Mouse (Mus musculus) heart, embryonic 15.5 days (tissue): Measurements from ENCODE around the gene Prelid3b. TPM values are rescaled to one million over a fixed set of nuclear protein-coding genes. Genes with fewer than 3 reads are reported as not detected.

Experiments used
- ATAC-seq: fragments of 200-750 bp; cut with Nextera tagmentation; replicated peaks from 2 replicates; pipeline ENCODE4 v1.8.0; 2017; ENCODE audit warnings: low read depth, moderate TSS enrichment; ENCODE audit not compliant: insufficient number of reproducible peaks, insufficient read depth, low FRiP score
- H3K27ac ChIP-seq: fragments of 300-500 bp; sonication (generic); 2 replicates; pipeline ENCODE4 v1.5.1; 2015; ENCODE audit warnings: mild to moderate bottlenecking, inconsistent platforms
- H3K27me3 ChIP-seq: fragments of 300-500 bp; sonication (generic); 2 replicates; pipeline ENCODE4 v1.6.1; 2015; ENCODE audit warnings: inconsistent platforms
- H3K36me3 ChIP-seq: fragments of 300-500 bp; sonication (generic); 2 replicates; pipeline ENCODE4 v1.6.1; 2015; ENCODE audit warnings: mild to moderate bottlenecking, inconsistent platforms
- H3K4me1 ChIP-seq: fragments of 300-500 bp; sonication (generic); replicated peaks from 2 replicates; pipeline ENCODE4 v1.6.1; 2015; ENCODE audit warnings: inconsistent platforms
- H3K4me2 ChIP-seq: fragments of 300-500 bp; sonication (generic); 2 replicates; pipeline ENCODE4 v1.6.1; 2015; ENCODE audit warnings: inconsistent platforms, mild to moderate bottlenecking, moderate library complexity
- H3K4me3 ChIP-seq: fragments of 300-500 bp; sonication (generic); 2 replicates; pipeline ENCODE4 v1.5.1; 2015; ENCODE audit warnings: mild to moderate bottlenecking, inconsistent platforms
- H3K9ac ChIP-seq: fragments of 300-500 bp; sonication (generic); 2 replicates; pipeline ENCODE4 v1.6.1; 2015; ENCODE audit warnings: mild to moderate bottlenecking, inconsistent platforms
- H3K9me3 ChIP-seq: fragments of 300-500 bp; sonication (generic); replicated peaks from 2 replicates; pipeline ENCODE4 v1.6.1; 2016; ENCODE audit warnings: inconsistent platforms
- WGBS: fragments of 180-500 bp; shearing (Covaris S2); methylation state at CpG from one replicate; pipeline ENCODE4 v1.1.7; 2015; ENCODE audit warnings: mixed read lengths; 5-methylcytosine and 5-hydroxymethylcytosine counted together
- polyA plus RNA-seq: library from polyadenylated mRNA; unstranded; fragments of >200 nt; fragmentation: Nextera tagmentation; extraction: Ambion mirVana; gene quantifications from 2 replicates; pipeline ENCODE4 v1.2.1, GENCODE M21; 2015

Gene Prelid3b
- 131 and 135 TPM in 2 replicates for polyA plus RNA-seq

GRCm38 (mm10) chr2:174472818-174473549, at the start of gene Prelid3b:
Gene Prelid3b, minus strand, starts transcription at chr2:174473081.
- peak within 1 kb of the TSS; percentile 69 for H3K9ac ChIP-seq
- 1% methylated on average over 51 of the region's 53 CpGs for WGBS
- H3K4me1 ChIP-seq, result peaks cover 28% of the 10 kb centered on the region
- no peaks in the 10 kb centered on the region for H3K9me3 ChIP-seq
- H3K27me3 ChIP-seq, result no peaks in the 10 kb centered on the region
- ATAC-seq, result peak; percentile 99
- H3K4me3 ChIP-seq, result peak within 1 kb of the TSS; percentile 63
- peak within 1 kb of the TSS; percentile 76 for H3K27ac ChIP-seq
- H3K4me2 ChIP-seq, result peak within 1 kb of the TSS; percentile 68
- H3K36me3 ChIP-seq, result peaks cover 10% of the 10 kb centered on the region

DNA sequence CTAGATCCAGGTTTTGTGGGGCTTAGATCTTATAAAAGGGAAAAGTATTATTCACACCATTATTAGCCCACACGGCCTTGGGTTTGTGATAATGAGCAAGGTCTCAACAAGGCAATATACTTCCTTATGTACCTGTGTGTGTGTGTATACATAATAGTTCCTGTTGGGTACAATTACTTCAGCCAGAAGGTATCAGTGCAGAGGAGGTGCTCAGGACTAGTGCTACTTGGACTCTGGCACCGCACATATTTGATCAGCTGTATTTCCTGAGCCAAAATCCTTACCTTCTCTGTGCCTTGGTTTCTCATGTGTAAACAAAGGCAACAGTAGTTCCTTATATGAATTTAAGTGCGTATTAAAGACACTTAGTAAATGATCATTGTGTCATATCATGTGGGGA, 49.3 kb upstream of the Prelid3b start:
- Histone ChIP-seq H3K27me3 (no peaks in the 10 kb centered on the region), H3K27ac (no peak overlapping the region), H3K4me3 (no peak overlapping the region)

DNA sequence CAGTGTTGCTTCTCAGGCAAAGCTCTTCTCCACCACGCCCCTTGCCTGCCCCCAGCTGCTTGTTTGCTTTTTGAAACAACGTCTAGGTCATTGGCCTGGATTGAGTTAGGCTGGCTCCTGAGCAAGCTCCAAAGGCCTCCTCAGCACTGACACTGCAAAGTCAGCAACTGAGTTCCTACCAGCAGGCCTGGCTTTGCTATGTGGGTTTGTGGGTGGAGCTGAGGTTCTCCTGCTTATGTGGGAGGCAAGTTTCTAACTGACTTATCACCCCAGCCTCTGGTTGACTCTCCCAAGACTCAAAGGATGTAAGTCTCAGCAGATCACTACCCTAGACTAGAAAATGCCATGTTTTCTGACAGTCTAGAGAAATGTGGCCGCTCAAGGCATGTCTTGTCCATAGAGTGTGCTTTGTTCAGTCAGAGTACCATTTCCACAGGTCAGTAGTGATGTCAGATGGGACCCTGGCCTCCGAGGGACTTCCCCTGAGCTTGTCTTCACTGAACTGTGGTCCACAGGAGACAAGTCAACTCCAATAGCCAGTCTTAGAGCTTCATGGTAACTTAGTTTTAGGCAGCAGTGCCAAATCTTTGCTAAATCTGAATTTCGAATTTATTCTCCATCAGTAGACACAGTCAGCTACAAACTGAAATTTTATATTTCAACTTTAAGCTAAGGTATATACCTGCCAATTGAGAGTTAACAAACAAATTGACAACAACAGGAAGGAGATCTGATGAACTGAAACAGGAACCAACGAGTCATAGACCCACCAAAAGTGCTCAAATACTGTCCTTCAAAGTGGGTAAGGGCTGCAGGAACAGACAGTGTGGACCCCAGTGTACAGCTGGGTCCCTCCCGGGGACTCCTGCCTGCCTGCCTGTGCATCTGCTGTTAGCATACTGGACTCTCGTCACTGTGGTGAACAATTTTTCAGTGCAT, 44.5 kb upstream of the Prelid3b start:
- no peaks in the 10 kb centered on the region for H3K36me3 ChIP-seq
- no peaks in the 10 kb centered on the region for H3K9me3 ChIP-seq
- no peaks in the 10 kb centered on the region for H3K4me1 ChIP-seq
- no peak overlapping the region for H3K4me2 ChIP-seq
- H3K27ac ChIP-seq, result no peak overlapping the region
- H3K27me3 ChIP-seq, result no peaks in the 10 kb centered on the region
- H3K4me3 ChIP-seq, result no peak overlapping the region
- no peak for ATAC-seq
- H3K9ac ChIP-seq, result no peak overlapping the region
- 59% methylated on average over 8 of the region's 8 CpGs for WGBS

More for the DNA sequence above, 49.3 kb upstream of the Prelid3b start:
- Histone ChIP-seq H3K9ac (no peak overlapping the region), H3K4me2 (no peak overlapping the region), H3K4me1 (no peaks in the 10 kb centered on the region), H3K36me3 (no peaks in the 10 kb centered on the region), H3K9me3 (no peaks in the 10 kb centered on the region)
- no peak for ATAC-seq
- WGBS, result 84% methylated on average over 3 of the region's 3 CpGs

DNA sequence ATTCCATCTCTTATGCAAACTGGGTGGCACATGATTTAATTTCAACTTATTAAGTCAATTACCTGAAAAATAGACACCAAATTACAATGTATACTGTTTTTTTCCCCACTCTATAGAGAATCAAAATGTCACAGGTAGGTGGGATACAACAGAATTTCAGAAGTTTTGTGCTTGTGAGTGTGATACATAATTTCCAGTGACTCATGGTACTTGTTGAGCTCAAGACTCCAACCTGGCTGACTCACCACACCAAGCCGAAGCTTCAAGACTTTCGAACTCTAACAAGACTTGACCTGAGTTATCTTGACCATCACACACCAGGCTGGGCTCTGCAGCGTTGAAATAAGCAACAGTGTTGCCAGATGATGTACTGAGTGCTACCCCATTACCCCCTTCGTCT, 42.0 kb upstream of the Prelid3b start:
- Histone ChIP-seq H3K4me1 (no peaks in the 10 kb centered on the region), H3K9me3 (no peaks in the 10 kb centered on the region), H3K9ac (no peak overlapping the region), H3K4me3 (no peak overlapping the region), H3K27me3 (no peaks in the 10 kb centered on the region), H3K36me3 (no peaks in the 10 kb centered on the region), H3K27ac (no peak overlapping the region), H3K4me2 (no peak overlapping the region)
- WGBS, result 70% methylated on average over 4 of the region's 4 CpGs
- no peak for ATAC-seq

GRCm38 (mm10) chr2:174513827-174514226, 40.9 kb upstream of the Prelid3b start:
- Histone ChIP-seq H3K36me3 (no peaks in the 10 kb centered on the region), H3K4me1 (no peaks in the 10 kb centered on the region), H3K27me3 (no peaks in the 10 kb centered on the region), H3K9me3 (no peaks in the 10 kb centered on the region), H3K9ac (no peak overlapping the region), H3K4me2 (no peak overlapping the region), H3K27ac (no peak overlapping the region), H3K4me3 (no peak overlapping the region)
- no peak for ATAC-seq
- WGBS, result 74% methylated on average over 5 of the region's 5 CpGs

DNA sequence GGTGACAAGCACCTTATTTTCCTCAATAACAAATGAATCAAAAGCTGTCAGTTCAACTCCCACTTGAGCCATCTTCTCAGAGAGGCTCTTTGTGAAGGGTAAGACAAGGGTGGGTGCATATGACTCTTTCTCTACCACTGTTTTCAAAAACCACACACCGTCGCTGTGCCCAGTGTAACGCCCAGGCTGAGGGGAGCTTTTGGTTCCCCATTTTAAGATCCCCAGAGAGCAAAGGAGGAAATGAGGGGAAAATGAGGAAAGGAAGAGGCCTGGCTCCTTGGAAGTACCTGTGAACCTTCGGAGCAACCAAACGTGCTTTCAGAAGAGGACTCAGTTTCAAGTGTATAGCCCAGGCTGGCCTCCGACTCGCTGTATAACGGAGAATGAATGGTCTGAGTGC, 36.9 kb upstream of the Prelid3b start:
- H3K27ac ChIP-seq, result no peak overlapping the region
- ATAC-seq, result no peak
- H3K4me1 ChIP-seq, result no peaks in the 10 kb centered on the region
- H3K9me3 ChIP-seq, result no peaks in the 10 kb centered on the region
- 87% methylated on average over 8 of the region's 8 CpGs for WGBS
- H3K4me2 ChIP-seq, result no peak overlapping the region
- no peaks in the 10 kb centered on the region for H3K27me3 ChIP-seq
- H3K9ac ChIP-seq, result no peak overlapping the region
- H3K36me3 ChIP-seq, result no peaks in the 10 kb centered on the region
- no peak overlapping the region for H3K4me3 ChIP-seq

DNA sequence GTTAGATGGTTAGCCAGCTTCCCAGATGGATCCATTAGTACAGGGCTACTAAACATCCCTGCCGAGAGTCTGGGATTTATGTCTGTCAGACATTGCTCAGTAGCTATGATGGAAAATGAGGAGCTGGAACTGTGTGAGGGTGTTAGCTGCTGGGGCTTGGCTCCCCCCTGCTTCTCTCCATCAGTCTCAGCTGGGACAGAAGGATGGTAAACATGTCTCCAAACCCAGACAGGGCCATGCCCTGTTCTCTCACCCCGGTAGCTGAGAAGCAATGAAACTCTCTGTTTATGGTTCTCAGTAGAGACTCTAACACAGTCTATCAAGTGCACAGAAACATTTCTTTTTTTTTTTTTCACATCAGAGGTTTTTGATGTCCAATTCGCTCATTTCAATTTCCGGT, 35.1 kb upstream of the Prelid3b start:
- WGBS, result 76% methylated on average over 4 of the region's 4 CpGs
- Histone ChIP-seq H3K9me3 (no peaks in the 10 kb centered on the region), H3K9ac (no peak overlapping the region), H3K4me3 (no peak overlapping the region), H3K4me2 (no peak overlapping the region), H3K4me1 (no peaks in the 10 kb centered on the region), H3K36me3 (no peaks in the 10 kb centered on the region), H3K27me3 (no peaks in the 10 kb centered on the region), H3K27ac (no peak overlapping the region)
- ATAC-seq, result no peak

DNA sequence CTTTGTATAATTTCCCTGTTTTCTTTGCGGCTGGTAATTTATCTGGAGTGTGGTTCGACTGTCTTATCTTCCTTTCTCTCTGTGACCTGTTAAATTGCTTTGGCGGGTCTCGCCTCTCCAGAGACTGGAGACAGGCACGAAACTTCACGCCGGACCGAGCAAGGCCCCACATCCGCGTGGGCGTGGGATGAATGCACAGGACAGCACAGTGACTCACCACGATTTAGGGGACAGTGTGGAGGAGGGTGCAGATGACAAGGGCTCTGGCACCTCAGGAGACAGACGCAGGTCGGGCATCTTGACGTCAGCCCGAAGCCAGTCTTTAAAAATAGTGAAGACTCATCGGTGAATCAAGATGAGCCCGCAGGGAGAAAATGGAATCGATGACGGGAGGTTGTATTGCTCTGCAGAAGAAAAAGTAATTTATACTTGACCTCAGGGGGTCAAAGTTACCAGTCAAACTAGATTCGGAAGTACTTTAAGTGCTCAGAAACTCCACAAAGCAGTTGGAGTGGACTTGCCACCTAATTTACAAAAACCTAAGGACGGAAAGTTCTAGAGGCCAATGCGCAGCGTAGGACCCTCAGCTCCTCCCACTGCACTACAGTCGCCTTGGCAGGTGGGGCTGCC, 30.1 kb upstream of the Prelid3b start:
- no peak overlapping the region for H3K4me3 ChIP-seq
- no peaks in the 10 kb centered on the region for H3K36me3 ChIP-seq
- 45% methylated on average over 25 of the region's 25 CpGs for whole genome bisulfite sequencing
- no peaks in the 10 kb centered on the region for H3K9me3 ChIP-seq
- peak overlapping the region; percentile 31 for H3K4me2 ChIP-seq
- H3K9ac ChIP-seq, result no peak overlapping the region
- H3K27ac ChIP-seq, result no peak overlapping the region
- H3K4me1 ChIP-seq, result 0 out of 2 replicates have a peak, but pooled peaks cover 7% of the 10 kb centered on the region
- no peak for ATAC-seq
- H3K27me3 ChIP-seq, result no peaks in the 10 kb centered on the region

- no peak overlapping the region for H3K4me3 ChIP-seq
- H3K9me3 ChIP-seq, result no peaks in the 10 kb centered on the region
- H3K9ac ChIP-seq, result no peak overlapping the region
- no peak for ATAC-seq
- 50% methylated on average over 5 of the region's 5 CpGs for WGBS
- H3K4me1 ChIP-seq, result 0 out of 2 replicates have a peak, but pooled peaks cover 7% of the 10 kb centered on the region
- H3K27ac ChIP-seq, result no peak overlapping the region
- H3K27me3 ChIP-seq, result no peaks in the 10 kb centered on the region
- H3K4me2 ChIP-seq, result no peak overlapping the region
- no peaks in the 10 kb centered on the region for H3K36me3 ChIP-seq
Measured at GRCm38 (mm10) chr2:174502321-174502720, 29.4 kb upstream of the Prelid3b start.

- ATAC-seq, result no peak
- 84% methylated on average over 8 of the region's 8 CpGs for WGBS
- no peak overlapping the region for H3K27ac ChIP-seq
- H3K4me1 ChIP-seq, result 0 out of 2 replicates have a peak, but pooled peaks cover 7% of the 10 kb centered on the region
- H3K9me3 ChIP-seq, result no peaks in the 10 kb centered on the region
- no peak overlapping the region for H3K9ac ChIP-seq
- H3K4me2 ChIP-seq, result no peak overlapping the region
- H3K36me3 ChIP-seq, result no peaks in the 10 kb centered on the region
- H3K4me3 ChIP-seq, result no peak overlapping the region
- H3K27me3 ChIP-seq, result no peaks in the 10 kb centered on the region
Measured at GRCm38 (mm10) chr2:174501517-174501916, 28.6 kb upstream of the Prelid3b start.

- Histone ChIP-seq H3K9ac (no peak overlapping the region), H3K4me3 (no peak overlapping the region), H3K9me3 (no peaks in the 10 kb centered on the region), H3K4me2 (no peak overlapping the region), H3K36me3 (no peaks in the 10 kb centered on the region), H3K27ac (no peak overlapping the region), H3K27me3 (no peaks in the 10 kb centered on the region), H3K4me1 (0 out of 2 replicates have a peak, but pooled peaks cover 7% of the 10 kb centered on the region)
- ATAC-seq, result no peak
- 84% methylated on average over 14 of the region's 14 CpGs for whole genome bisulfite sequencing
Measured at GRCm38 (mm10) chr2:174500814-174501503, 28.1 kb upstream of the Prelid3b start.
